Mouse (Mus musculus): ENCODE results near the gene Msi2. TPM values are rescaled to one million over a fixed set of nuclear protein-coding genes. Genes with fewer than 3 reads are reported as not detected.

Msi2 gene
- polyA plus RNA-seq, 1 experiment from 2014 or later: 40.1 TPM

DNA sequence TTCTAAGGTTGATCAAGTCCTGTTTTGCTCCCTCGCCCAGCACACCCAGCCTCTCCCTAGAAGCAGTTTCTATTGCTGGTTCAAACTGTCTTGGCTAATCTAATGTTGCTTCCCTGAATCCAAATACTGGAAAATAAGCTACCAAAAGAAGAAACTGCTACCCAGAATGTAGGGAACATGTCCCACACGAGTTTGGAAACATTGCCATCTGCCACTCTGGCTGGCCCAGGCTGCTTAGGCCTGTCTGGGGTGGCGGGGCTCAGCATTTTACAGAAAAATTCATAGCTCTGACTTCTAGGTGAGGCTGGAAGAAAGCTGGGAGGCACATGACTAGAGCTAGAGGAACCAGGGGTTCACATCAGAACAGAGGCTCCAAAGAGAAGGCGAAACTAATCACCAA lies 345.7 kb downstream of the Msi2 start:
- WGBS: 91% methylated on average over 4 of the region's 4 CpGs
- Histone ChIP-seq H3K4me1 (replicated peaks; ENCODE audit: control insufficient read depth, insufficient read depth, low read length) (no peaks in the 10 kb centered on the region), H3K4me3 (ENCODE audit: low read depth, low read length) (no peak overlapping the region), H3K4me2 (replicated peaks; ENCODE audit: low read depth, low read length) (no peak overlapping the region), H3K27me3 (ENCODE audit: control insufficient read depth, insufficient read depth, low read length) (no peaks in the 10 kb centered on the region), H3K9me3 (ENCODE audit: control insufficient read depth, low read length) (no peaks in the 10 kb centered on the region), H3K36me3 (ENCODE audit: control insufficient read depth, insufficient read depth, low read length) (no peaks in the 10 kb centered on the region), H3K9ac (ENCODE audit: low read depth, low read length) (no peak overlapping the region), H3K27ac (ENCODE audit: low read depth, low read length) (no peak overlapping the region)
- DNase-seq (ENCODE audit: low spot score) (no peak), ATAC-seq (ENCODE audit: low FRiP score) (no peak)

DNA sequence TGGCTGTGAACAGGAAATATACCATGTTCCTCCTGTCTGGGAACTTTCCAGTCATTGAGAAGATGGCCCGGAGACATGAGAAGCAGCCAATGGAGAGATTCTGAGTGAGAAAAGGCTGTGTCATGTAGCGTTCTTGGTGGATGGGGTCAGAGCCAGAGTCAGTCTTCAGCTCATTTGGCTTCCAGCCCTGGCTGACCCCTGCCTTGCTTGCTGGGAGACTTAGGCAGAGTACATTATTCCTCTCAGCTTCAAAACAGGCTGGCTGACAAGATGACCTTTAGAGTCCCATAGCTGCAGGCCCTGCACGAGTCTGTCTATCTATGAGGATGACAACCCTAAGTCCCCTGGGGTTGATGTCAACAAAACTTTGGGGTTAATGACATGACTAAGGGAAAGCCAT lies 348.4 kb downstream of the Msi2 start:
- 75% methylated on average over 3 of the region's 3 CpGs for WGBS
- H3K4me1 ChIP-seq (replicated peaks; ENCODE audit: control insufficient read depth, insufficient read depth, low read length): no peaks in the 10 kb centered on the region
- ATAC-seq (ENCODE audit: low FRiP score): no peak
- H3K4me2 ChIP-seq (replicated peaks; ENCODE audit: low read depth, low read length): no peak overlapping the region
- H3K9me3 ChIP-seq (ENCODE audit: control insufficient read depth, low read length): no peaks in the 10 kb centered on the region
- DNase-seq (ENCODE audit: low spot score): no peak
- no peak overlapping the region for H3K27ac ChIP-seq (ENCODE audit: low read depth, low read length)
- H3K4me3 ChIP-seq (ENCODE audit: low read depth, low read length): no peak overlapping the region
- no peak overlapping the region for H3K9ac ChIP-seq (ENCODE audit: low read depth, low read length)
- no peaks in the 10 kb centered on the region for H3K27me3 ChIP-seq (ENCODE audit: control insufficient read depth, insufficient read depth, low read length)
- no peaks in the 10 kb centered on the region for H3K36me3 ChIP-seq (ENCODE audit: control insufficient read depth, insufficient read depth, low read length)

DNA sequence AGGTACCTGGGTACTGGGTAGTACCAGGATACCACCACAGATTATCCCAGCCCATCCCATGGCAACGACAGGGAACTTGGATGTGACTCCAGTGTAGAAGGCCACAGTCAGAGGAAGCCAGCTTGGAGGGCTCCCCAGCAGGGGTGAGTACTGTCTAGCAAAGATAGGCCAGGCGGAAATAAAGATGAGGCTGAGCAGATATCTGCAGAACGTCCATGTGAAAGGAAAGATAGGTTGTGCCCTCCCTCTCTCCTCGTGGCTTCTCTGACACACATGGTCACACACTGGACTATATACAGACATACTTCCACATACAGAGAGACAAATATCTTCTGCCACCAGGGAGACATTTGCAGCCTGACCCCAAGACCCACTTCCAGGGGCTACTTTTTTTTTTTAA lies 350.8 kb downstream of the Msi2 start:
- H3K9me3 ChIP-seq (ENCODE audit: control insufficient read depth, low read length): no peaks in the 10 kb centered on the region
- no peaks in the 10 kb centered on the region for H3K27me3 ChIP-seq (ENCODE audit: control insufficient read depth, insufficient read depth, low read length)
- ATAC-seq (ENCODE audit: low FRiP score) (no peak), DNase-seq (ENCODE audit: low spot score) (no peak)
- 0 out of 2 replicates have a peak, but pooled peaks cover 2% of the 10 kb centered on the region for H3K36me3 ChIP-seq (ENCODE audit: control insufficient read depth, insufficient read depth, low read length)
- H3K4me2 ChIP-seq (replicated peaks; ENCODE audit: low read depth, low read length): no peak overlapping the region
- no peak overlapping the region for H3K4me3 ChIP-seq (ENCODE audit: low read depth, low read length)
- H3K27ac ChIP-seq (ENCODE audit: low read depth, low read length): no peak overlapping the region
- no peak overlapping the region for H3K9ac ChIP-seq (ENCODE audit: low read depth, low read length)
- WGBS: 89% methylated on average over 4 of the region's 4 CpGs
- H3K4me1 ChIP-seq (replicated peaks; ENCODE audit: control insufficient read depth, insufficient read depth, low read length): no peaks in the 10 kb centered on the region

DNA sequence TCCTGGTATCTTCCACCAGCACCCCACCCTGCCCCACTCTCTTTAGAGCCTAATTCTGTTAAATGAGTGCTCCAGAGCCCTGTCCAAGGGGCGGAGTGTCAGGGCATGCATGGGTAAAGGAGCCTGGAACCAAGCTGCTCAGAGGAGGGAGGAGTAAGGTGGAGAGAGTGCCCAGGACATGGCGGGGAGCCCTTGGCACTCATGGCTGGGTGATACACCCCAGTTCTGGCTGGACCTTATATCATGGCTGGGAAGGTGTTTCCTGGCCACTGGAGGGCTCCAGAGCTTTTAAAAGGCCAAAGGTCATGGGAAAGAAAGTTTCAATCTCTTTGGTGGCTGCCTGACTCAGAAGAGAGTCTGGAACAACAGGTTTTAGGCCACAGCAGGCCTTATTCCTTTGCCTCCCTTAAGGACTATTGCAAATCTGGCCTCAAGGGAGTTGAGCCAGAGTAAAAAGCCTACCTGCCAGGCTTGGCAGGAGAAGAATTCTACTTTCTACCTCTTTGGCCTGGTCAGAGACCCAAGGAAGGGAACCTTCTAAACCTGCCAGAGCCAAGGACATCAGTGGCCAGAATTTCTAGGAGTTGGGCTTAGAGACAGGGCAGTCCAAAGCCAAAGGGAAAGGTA lies 352.3 kb downstream of the Msi2 start:
- Histone ChIP-seq H3K4me2 (replicated peaks; ENCODE audit: low read depth, low read length) (no peak overlapping the region), H3K27ac (ENCODE audit: low read depth, low read length) (0 out of 2 replicates have a peak overlapping the region, but pooled peaks have one; percentile 20), H3K27me3 (ENCODE audit: control insufficient read depth, insufficient read depth, low read length) (no peaks in the 10 kb centered on the region), H3K9ac (ENCODE audit: low read depth, low read length) (no peak overlapping the region), H3K4me1 (replicated peaks; ENCODE audit: control insufficient read depth, insufficient read depth, low read length) (no peaks in the 10 kb centered on the region), H3K4me3 (ENCODE audit: low read depth, low read length) (no peak overlapping the region), H3K36me3 (ENCODE audit: control insufficient read depth, insufficient read depth, low read length) (0 out of 2 replicates have a peak, but pooled peaks cover 2% of the 10 kb centered on the region), H3K9me3 (ENCODE audit: control insufficient read depth, low read length) (no peaks in the 10 kb centered on the region)
- DNase-seq (ENCODE audit: low spot score): no peak
- 91% methylated on average over 2 of the region's 2 CpGs for WGBS
- no peak for ATAC-seq (ENCODE audit: low FRiP score)

DNA sequence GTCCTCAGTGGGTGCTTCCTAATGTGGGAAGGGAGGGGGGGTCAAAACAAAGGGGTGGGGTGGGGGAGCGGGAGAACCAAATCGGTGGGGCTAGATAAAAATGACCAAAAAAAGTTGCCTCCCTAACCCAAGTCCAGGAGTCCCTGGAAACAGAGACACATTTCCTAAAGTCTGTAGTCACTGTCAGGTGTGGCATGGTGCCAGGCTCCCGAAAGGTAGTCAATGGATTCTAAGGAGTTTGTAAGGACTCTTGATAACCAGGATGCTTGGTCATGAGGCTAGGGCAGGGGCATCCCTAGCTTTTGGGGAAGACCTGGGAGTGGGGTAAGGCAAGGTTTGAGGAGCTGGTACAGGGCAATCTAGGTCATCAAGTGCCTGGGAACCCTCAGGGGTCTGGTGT lies 354.1 kb downstream of the Msi2 start:
- Histone ChIP-seq H3K27me3 (ENCODE audit: control insufficient read depth, insufficient read depth, low read length) (no peaks in the 10 kb centered on the region), H3K9ac (ENCODE audit: low read depth, low read length) (no peak overlapping the region), H3K4me2 (replicated peaks; ENCODE audit: low read depth, low read length) (no peak overlapping the region), H3K4me3 (ENCODE audit: low read depth, low read length) (no peak overlapping the region), H3K9me3 (ENCODE audit: control insufficient read depth, low read length) (no peaks in the 10 kb centered on the region), H3K36me3 (ENCODE audit: control insufficient read depth, insufficient read depth, low read length) (0 out of 2 replicates have a peak, but pooled peaks cover 2% of the 10 kb centered on the region), H3K27ac (ENCODE audit: low read depth, low read length) (no peak overlapping the region), H3K4me1 (replicated peaks; ENCODE audit: control insufficient read depth, insufficient read depth, low read length) (no peaks in the 10 kb centered on the region)
- DNase-seq (ENCODE audit: low spot score): no peak
- 98% methylated on average over 3 of the region's 3 CpGs for WGBS
- no peak for ATAC-seq (ENCODE audit: low FRiP score)

DNA sequence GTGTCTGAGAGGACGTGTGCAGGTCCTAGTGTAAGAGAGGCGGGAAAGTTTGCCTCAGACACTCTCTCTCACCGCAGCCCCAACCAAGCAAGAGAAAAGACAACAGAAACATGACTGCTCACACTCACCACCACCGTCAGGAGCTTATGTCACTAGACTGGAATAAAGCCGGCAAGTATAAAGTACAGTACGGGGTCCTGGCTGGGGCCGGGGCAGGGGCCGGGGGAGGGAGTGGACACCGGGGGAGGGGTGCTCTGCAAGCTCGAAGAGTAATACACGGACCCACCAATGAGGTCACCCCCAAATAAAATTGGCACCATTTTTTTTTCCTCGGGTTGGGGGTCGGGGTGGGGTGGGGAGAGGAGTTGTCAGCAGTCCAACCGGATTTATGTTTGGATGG lies 354.8 kb downstream of the Msi2 start:
- Histone ChIP-seq H3K9ac (ENCODE audit: low read depth, low read length) (no peak overlapping the region), H3K4me1 (replicated peaks; ENCODE audit: control insufficient read depth, insufficient read depth, low read length) (peaks cover 3% of the 10 kb centered on the region), H3K9me3 (ENCODE audit: control insufficient read depth, low read length) (no peaks in the 10 kb centered on the region), H3K4me3 (ENCODE audit: low read depth, low read length) (no peak overlapping the region), H3K27ac (ENCODE audit: low read depth, low read length) (no peak overlapping the region), H3K36me3 (ENCODE audit: control insufficient read depth, insufficient read depth, low read length) (0 out of 2 replicates have a peak, but pooled peaks cover 2% of the 10 kb centered on the region), H3K4me2 (replicated peaks; ENCODE audit: low read depth, low read length) (no peak overlapping the region), H3K27me3 (ENCODE audit: control insufficient read depth, insufficient read depth, low read length) (no peaks in the 10 kb centered on the region)
- 90% methylated on average over 14 of the region's 14 CpGs for WGBS
- no peak for ATAC-seq (ENCODE audit: low FRiP score)
- no peak for DNase-seq (ENCODE audit: low spot score)

DNA sequence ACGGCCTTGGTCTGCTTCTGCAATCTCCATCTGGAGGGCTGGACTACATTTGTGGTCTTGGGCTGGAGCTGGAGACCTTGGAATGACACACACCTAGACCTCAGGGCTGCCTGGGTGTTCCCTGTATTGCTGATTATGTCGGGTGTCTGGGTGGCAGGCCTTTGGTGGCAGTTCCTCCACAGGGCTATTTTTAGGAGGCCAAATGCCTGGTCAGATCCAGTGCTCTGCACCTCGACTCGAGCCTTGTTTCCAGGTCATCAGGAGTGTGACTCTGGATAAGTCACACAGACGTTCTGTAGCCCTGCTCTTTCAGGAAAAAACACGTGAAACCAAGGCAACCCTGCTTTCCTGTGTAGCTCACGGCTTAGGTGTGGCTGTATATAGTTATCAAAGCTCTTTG lies 358.6 kb downstream of the Msi2 start:
- Histone ChIP-seq H3K4me2 (replicated peaks; ENCODE audit: low read depth, low read length) (no peak overlapping the region), H3K27me3 (ENCODE audit: control insufficient read depth, insufficient read depth, low read length) (no peaks in the 10 kb centered on the region), H3K27ac (ENCODE audit: low read depth, low read length) (no peak overlapping the region), H3K9ac (ENCODE audit: low read depth, low read length) (no peak overlapping the region), H3K4me3 (ENCODE audit: low read depth, low read length) (no peak overlapping the region), H3K36me3 (ENCODE audit: control insufficient read depth, insufficient read depth, low read length) (0 out of 2 replicates have a peak, but pooled peaks cover 2% of the 10 kb centered on the region), H3K9me3 (ENCODE audit: control insufficient read depth, low read length) (no peaks in the 10 kb centered on the region), H3K4me1 (replicated peaks; ENCODE audit: control insufficient read depth, insufficient read depth, low read length) (peaks cover 20% of the 10 kb centered on the region)
- WGBS: 88% methylated on average over 7 of the region's 7 CpGs
- no peak for ATAC-seq (ENCODE audit: low FRiP score)
- DNase-seq (ENCODE audit: low spot score): no peak

DNA sequence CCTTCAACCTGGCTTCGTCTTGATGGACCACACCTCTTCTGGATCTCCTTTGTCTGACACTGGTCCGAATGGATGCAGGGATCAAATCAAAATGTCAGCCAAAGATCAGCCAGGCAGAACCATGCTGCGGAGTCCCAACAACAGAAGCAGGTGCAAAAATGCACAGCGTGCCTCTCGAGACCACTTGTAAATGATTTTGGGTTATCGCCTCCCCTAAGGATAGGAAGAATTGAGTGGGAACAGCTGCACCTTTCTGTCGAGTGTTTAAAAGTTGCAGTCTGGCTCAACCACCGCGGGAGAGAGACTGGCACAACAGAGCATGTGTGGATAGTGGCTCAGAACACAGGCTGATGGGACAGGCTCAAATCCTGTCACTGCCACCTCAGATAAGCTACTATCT lies 361.0 kb downstream of the Msi2 start:
- Histone ChIP-seq H3K9ac (ENCODE audit: low read depth, low read length) (peak overlapping the region; percentile 37; the same call in 1 of the 2 replicates), H3K4me1 (replicated peaks; ENCODE audit: control insufficient read depth, insufficient read depth, low read length) (peaks cover 20% of the 10 kb centered on the region), H3K27me3 (ENCODE audit: control insufficient read depth, insufficient read depth, low read length) (no peaks in the 10 kb centered on the region), H3K36me3 (ENCODE audit: control insufficient read depth, insufficient read depth, low read length) (no peaks in the 10 kb centered on the region), H3K4me2 (replicated peaks; ENCODE audit: low read depth, low read length) (peak overlapping the region; percentile 19; the same call in 1 of the 2 replicates), H3K9me3 (ENCODE audit: control insufficient read depth, low read length) (no peaks in the 10 kb centered on the region), H3K27ac (ENCODE audit: low read depth, low read length) (peak overlapping the region; percentile 90), H3K4me3 (ENCODE audit: low read depth, low read length) (no peak overlapping the region)
- no peak for DNase-seq (ENCODE audit: low spot score)
- ATAC-seq (ENCODE audit: low FRiP score): peak; percentile 67
- WGBS: 54% methylated on average over 9 of the region's 9 CpGs

DNA sequence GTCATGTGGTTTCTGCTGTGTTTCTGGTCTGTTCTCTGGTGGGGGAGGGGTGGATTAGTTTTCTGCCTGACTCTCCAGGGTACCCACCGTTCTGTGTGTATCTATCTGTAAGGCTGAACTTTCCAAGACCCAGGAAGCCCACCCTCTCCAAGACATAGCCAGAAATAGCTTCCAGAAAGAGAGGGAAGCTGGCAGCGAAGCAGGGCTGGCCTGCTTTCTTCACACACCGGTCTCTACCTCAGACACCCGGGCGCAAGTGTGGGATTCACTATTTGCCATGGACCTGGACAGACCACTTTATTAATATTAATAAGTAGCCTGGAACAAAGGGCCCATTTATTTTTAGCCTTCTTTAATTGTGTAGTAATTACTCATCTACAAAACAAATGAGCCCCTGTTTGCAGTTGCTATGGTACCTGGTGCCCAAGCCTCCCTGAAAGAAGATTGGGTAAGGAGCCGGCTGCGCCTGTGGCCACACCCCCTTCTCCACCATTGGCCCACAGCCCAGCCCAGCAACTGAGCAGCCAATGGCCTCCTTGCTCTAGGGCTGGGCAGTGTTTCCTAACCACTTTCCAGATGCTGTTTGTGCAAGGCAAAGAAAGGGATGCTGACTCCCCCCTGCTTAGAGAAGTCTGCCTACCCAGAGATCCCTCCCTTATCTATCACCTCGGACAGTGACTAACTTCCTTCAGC lies 361.6 kb downstream of the Msi2 start:
- H3K4me1 ChIP-seq (replicated peaks; ENCODE audit: control insufficient read depth, insufficient read depth, low read length): peaks cover 23% of the 10 kb centered on the region
- H3K9me3 ChIP-seq (ENCODE audit: control insufficient read depth, low read length): no peaks in the 10 kb centered on the region
- DNase-seq (ENCODE audit: low spot score): peak; percentile 81
- H3K9ac ChIP-seq (ENCODE audit: low read depth, low read length): no peak overlapping the region
- 48% methylated on average over 8 of the region's 8 CpGs for WGBS
- ATAC-seq (ENCODE audit: low FRiP score): peak; percentile 96
- no peaks in the 10 kb centered on the region for H3K36me3 ChIP-seq (ENCODE audit: control insufficient read depth, insufficient read depth, low read length)
- no peak overlapping the region for H3K4me2 ChIP-seq (replicated peaks; ENCODE audit: low read depth, low read length)
- H3K4me3 ChIP-seq (ENCODE audit: low read depth, low read length): no peak overlapping the region
- H3K27ac ChIP-seq (ENCODE audit: low read depth, low read length): peak overlapping the region; percentile 90
- H3K27me3 ChIP-seq (ENCODE audit: control insufficient read depth, insufficient read depth, low read length): no peaks in the 10 kb centered on the region

Data from hindbrain, embryonic 11.5 days (tissue).